Mouse (Mus musculus) CD4-positive, CD25-positive, alpha-beta regulatory T cell, adult 4 months (primary cell): Measurements from ENCODE around the gene Id3. TPM values are rescaled to one million over a fixed set of nuclear protein-coding genes. Genes with fewer than 3 reads are reported as not detected.
"Not testable (repeated sequence)": the region's sequence is repeated elsewhere in the genome, so short reads cannot be mapped to it uniquely, and the experiment has no call there.

Experiments
- ATAC-seq: one replicate; pipeline ENCODE4 v1.8.0; 2017
- polyA plus RNA-seq, 2 experiments: library from polyadenylated mRNA; unstranded; fragments of 100-300 nt; shearing (Covaris generic); gene quantifications; one replicate each; pipeline ENCODE4 v1.2.1; 2017

The Id3 gene
- 100 to 1,000 TPM; 388 to 433 TPM for polyA plus RNA-seq

GRCm38 (mm10) chr4:136143193-136143976, at the start of gene Id3:
TSS of gene Id3 (plus strand) at chr4:136143497.
- peak; percentile 77 for ATAC-seq

GRCm38 (mm10) chr4:136094519-136095219, 48.6 kb upstream of the Id3 start:
- ATAC-seq: no peak

- peak; percentile 66 for ATAC-seq
Observed at GRCm38 (mm10) chr4:136095490-136096105, 47.7 kb upstream of the Id3 start.

DNA sequence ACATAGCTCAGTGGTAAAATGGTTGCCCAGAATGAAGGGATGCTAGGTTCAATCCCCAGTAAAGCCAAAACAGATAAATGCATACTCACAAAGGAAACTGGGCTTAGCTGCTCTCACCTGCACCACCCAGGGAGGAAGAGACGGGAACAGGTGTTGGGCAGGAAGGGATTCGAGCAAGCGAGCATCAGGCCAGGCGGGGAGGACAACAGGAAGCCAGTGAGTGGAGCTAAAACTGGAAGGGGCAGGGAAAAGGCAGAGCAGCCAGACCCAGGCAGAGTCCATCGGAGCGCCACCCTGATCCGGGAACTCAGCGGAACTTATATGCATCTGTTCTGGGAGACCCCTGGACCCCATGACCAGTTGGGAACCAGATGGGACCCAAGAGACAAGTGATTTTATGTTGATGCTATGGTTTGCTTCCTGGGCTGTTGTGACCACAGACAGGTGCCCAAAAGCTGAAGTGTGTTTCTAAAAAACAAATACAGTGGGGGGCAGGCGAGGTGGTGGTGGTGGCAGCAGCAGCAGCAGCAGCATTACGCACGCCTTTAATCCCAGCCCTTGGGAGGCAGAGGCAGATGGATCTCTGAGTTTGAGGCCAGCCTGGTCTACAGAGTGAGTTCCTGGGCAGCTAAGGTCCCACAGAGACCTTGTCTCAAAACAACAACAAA, 46.7 kb upstream of the Id3 start:
- no peak for ATAC-seq

DNA sequence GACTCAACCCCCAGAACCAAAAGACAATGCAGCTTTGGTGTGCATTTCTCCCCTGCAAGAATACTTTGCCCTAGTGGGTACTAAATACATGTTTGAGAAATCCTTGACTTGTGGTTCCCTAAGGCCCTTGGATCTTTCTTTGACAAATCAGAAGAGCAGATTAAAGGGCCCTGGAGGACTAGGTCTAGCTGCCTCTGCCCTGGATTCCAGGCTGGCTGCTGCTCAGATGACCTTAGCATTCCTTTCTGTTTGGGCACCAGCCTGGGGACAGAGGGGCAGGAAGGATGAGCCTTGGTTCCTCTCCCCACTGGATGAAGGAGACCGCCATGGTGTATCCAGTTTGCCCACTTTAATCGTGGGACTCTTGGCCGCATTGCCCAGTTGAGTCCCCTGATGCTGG, 44.9 kb upstream of the Id3 start:
- ATAC-seq: no peak

- peak; percentile 81 for ATAC-seq
Observed at GRCm38 (mm10) chr4:136100396-136101070, 42.8 kb upstream of the Id3 start.

DNA sequence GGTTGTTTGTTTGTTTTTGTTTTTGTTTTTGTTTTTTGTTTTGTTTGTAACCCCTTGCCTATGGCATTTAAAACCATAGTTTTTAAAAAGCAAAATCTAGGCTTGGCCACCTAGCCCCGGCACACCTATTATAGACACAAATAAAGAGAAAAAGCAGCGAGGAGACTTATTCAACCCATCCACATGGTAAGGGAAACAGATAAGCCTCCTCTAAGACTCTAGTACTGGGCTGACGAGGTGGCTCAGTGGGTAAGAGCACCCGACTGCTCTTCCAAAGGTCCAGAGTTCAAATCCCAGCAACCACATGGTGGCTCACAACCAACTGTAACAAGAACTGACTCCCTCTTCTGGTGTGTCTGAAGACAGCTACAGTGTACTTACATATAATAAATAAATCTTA, 41.5 kb upstream of the Id3 start:
- not testable (repeated sequence) for ATAC-seq

GRCm38 (mm10) chr4:136104590-136105337, 38.5 kb upstream of the Id3 start:
- ATAC-seq: no peak

- ATAC-seq: peak; percentile 95
Observed at GRCm38 (mm10) chr4:136106880-136107301, 36.4 kb upstream of the Id3 start.

GRCm38 (mm10) chr4:136109153-136109552, 34.1 kb upstream of the Id3 start:
- no peak for ATAC-seq

DNA sequence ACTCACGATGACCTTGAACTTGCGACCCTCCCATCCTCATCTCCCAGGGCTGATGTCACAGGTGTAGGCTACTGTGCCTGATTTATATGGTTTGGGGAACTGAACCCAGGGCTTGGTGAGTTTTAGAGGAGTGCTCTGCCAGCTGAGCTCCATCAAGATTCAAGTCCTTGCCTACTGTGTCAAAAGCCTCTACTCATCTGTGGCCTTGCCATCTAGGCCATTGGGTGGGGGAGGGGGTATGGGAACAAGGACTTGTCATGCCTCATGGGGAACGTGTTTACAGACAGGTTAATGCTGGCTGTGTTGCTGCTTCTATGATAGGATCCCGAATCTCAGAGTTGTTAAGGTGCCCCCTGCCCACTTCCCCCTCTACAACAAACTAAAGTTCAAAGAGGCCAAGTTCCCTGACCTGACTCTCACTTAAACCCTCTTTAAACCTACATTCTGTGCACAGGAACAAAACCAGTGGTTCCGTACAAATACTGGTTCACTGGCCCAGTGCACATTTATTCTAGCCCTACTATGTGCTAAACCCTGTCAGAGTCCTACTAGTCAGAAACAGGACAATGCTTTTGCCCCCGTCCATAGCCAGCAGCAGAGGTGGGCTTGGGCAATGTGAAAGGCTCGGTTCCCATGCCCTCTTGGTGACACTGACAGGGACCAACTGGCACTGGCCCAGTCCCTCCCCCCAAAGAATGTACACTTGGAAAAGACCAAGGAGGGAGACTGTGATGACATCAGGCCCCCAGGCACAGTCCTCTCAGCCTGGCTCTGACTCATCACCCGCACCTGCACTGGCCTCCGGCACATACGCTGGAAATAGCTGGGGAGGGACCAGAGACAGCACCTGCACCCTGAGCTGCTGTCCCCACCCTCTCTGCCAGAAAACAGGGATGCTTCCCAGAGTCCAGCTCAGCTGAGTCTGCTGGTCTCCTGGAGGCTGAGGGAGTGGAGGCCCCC, 33.1 kb upstream of the Id3 start:
- no peak for ATAC-seq

- ATAC-seq: no peak
Observed at GRCm38 (mm10) chr4:136112344-136112743, 31.0 kb upstream of the Id3 start.

DNA sequence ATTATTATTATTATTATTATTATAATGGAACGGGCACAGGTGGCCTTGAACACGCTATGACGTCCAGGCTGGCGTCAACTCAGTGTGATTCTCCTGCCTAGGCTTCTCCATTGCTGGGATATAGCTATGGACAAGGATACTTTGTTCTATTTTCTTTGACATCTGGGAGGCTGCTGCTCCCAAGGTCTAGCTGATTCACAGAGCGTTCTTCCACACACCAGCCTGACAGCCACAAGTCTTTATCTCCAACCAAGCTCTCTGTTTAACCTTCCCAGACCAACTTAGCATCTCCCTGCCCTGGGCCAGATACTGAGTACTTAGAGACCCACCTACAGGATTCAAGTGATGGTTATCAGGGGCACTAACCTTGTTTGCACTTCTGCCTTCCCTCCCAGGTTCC, 28.6 kb upstream of the Id3 start:
- no peak for ATAC-seq

DNA sequence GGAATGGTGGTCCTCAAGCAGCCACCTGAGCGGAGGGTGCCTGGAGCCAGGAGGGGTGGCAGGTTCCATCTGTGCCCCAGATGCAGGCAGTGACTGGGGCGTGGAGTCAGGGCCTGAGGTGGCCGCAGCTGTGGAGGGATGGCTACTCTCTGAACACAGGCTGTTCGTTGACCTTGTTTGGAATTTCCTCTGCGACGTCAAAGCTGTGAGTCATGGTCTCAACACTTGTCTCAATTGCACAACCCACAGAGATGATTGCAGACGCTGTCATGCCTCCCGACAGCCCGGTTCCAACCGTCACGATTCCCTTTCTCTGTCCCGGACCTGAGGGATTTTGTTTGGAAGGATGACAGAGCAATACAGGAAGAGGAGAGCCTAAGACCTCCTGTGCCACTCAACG, 26.3 kb upstream of the Id3 start:
- no peak for ATAC-seq

DNA sequence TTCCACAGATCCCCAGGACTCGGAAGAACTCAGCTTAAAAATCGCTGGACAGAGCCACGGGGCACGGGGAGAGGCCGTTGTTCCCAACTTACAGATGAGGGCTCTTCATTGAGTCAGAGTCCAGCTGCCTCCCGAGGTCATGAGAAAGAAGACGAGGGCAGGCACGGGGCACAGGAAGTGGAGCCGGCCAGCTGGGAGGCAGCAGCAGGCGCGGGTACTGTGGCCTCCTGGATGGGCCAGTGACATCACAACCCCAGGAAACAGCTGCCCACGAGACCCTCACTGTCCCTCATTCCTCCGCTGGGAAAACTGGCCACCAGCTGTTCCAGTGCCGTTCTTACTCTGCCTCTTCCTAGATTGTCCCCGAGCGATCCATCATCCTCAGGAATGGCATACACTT, 23.3 kb upstream of the Id3 start:
- ATAC-seq: no peak

GRCm38 (mm10) chr4:136121158-136121557, 22.1 kb upstream of the Id3 start:
- no peak for ATAC-seq

GRCm38 (mm10) chr4:136121844-136122468, 21.3 kb upstream of the Id3 start:
- ATAC-seq: no peak

GRCm38 (mm10) chr4:136123111-136123791, 20.0 kb upstream of the Id3 start:
- ATAC-seq: peak; percentile 68

- ATAC-seq: no peak
Observed at GRCm38 (mm10) chr4:136123792-136124161, 19.5 kb upstream of the Id3 start.
